24 mouse cellular contexts compared by ENCODE assay signal in genomic region chr12:65048799-65049198, GRCm38 (mm10).
"Had no signal": no experiment of that assay in that cellular context is flagged by ENCODE, and none has a peak within 500 bp of the region (broad histone marks: within the 10 kb centered on the region; RNA-seq: fewer than 3 reads in every experiment).

No protein-coding gene starts in this region.

- H3K4me1 ChIP-seq: heart, embryonic 13.5 days; heart, embryonic 15.5 days; hindbrain, embryonic 12.5 days; intestine, embryonic 15.5 days; limb, embryonic 13.5 days; limb, embryonic 15.5 days; liver, embryonic 12.5 days had no signal

- H3K27me3 ChIP-seq: heart, embryonic 13.5 days; heart, embryonic 15.5 days; hindbrain, embryonic 12.5 days; intestine, embryonic 15.5 days; limb, embryonic 13.5 days; limb, embryonic 15.5 days; liver, embryonic 12.5 days had no signal

- H3K27ac ChIP-seq: heart, adult 2 months; heart, embryonic 13.5 days; heart, embryonic 15.5 days; hindbrain, embryonic 12.5 days; hindbrain, embryonic 14.5 days; intestine, embryonic 15.5 days; left cerebral cortex, adult 2 months; limb, embryonic 13.5 days; limb, embryonic 15.5 days; liver, embryonic 12.5 days; liver, embryonic 14.5 days had no signal

- DNase-seq: gastrocnemius, postnatal 14 days; gastrocnemius, postnatal 36 days; heart, adult 11 months; heart, adult 2 months; heart, postnatal 14 days; heart, postnatal 36 days; kidney, adult 18-20 months; kidney, adult 8-10 months; kidney, postnatal 10 days; kidney, postnatal 25 days; kidney, postnatal 4 days; left cerebral cortex, postnatal 4 days had no signal

- H3K4me3 ChIP-seq: heart, adult 2 months; heart, embryonic 13.5 days; heart, embryonic 15.5 days; hindbrain, embryonic 12.5 days; intestine, embryonic 15.5 days; left cerebral cortex, adult 2 months; limb, embryonic 13.5 days; limb, embryonic 15.5 days; liver, embryonic 12.5 days had no signal

- ATAC-seq: hindbrain, embryonic 16.5 days; intestine, embryonic 15.5 days; intestine, postnatal 0 days; liver, embryonic 12.5 days had no signal

- H3K9me3 ChIP-seq: heart, embryonic 13.5 days; heart, embryonic 15.5 days; hindbrain, embryonic 12.5 days; intestine, embryonic 15.5 days; limb, embryonic 13.5 days; limb, embryonic 15.5 days; liver, embryonic 12.5 days had no signal
